In genomic region chr8:112048293-112048692, GRCm38 (mm10) we compare ENCODE assay signal across 14 mouse cellular contexts. TPM values are rescaled to one million over a fixed set of nuclear protein-coding genes. Genes with fewer than 3 reads are reported as not detected.
"Had no signal": no experiment of that assay in that cellular context is flagged by ENCODE, and none has a peak within 500 bp of the region (broad histone marks: within the 10 kb centered on the region; RNA-seq: fewer than 3 reads in every experiment).

No protein-coding gene starts in this region.

- H3K4me2 ChIP-seq: kidney, embryonic 15.5 days; limb, embryonic 15.5 days; liver, embryonic 12.5 days; lung, embryonic 15.5 days; midbrain, embryonic 12.5 days; neural tube, embryonic 13.5 days had no signal

- H3K27me3 ChIP-seq: kidney, embryonic 15.5 days; limb, embryonic 15.5 days; liver, embryonic 12.5 days; lung, embryonic 15.5 days; midbrain, embryonic 12.5 days; neural tube, embryonic 13.5 days had no signal

- H3K27ac ChIP-seq: kidney, embryonic 15.5 days; limb, embryonic 15.5 days; liver, embryonic 12.5 days; lung, embryonic 15.5 days; midbrain, embryonic 12.5 days; neural tube, embryonic 13.5 days had no signal

- DNase-seq: kidney, adult 2 months; kidney, postnatal 36 days; right cerebral cortex, postnatal 4 days; spleen, adult 18-20 months; thymus, adult 2 months; thymus, postnatal 36 days had no signal

- ATAC-seq: intestine, embryonic 16.5 days; liver, embryonic 12.5 days had no signal

- H3K9ac ChIP-seq: kidney, embryonic 15.5 days; limb, embryonic 15.5 days; liver, embryonic 12.5 days; lung, embryonic 15.5 days; midbrain, embryonic 12.5 days; neural tube, embryonic 13.5 days had no signal

- H3K36me3 ChIP-seq: kidney, embryonic 15.5 days; limb, embryonic 15.5 days; liver, embryonic 12.5 days; lung, embryonic 15.5 days; midbrain, embryonic 12.5 days; neural tube, embryonic 13.5 days had no signal

- H3K9me3 ChIP-seq: kidney, embryonic 15.5 days; limb, embryonic 15.5 days; liver, embryonic 12.5 days; lung, embryonic 15.5 days; midbrain, embryonic 12.5 days; neural tube, embryonic 13.5 days had no signal

- H3K4me1 ChIP-seq: kidney, embryonic 15.5 days; limb, embryonic 15.5 days; liver, embryonic 12.5 days; lung, embryonic 15.5 days; midbrain, embryonic 12.5 days; neural tube, embryonic 13.5 days had no signal

- H3K4me3 ChIP-seq: kidney, embryonic 15.5 days; limb, embryonic 15.5 days; liver, embryonic 12.5 days; lung, embryonic 15.5 days; midbrain, embryonic 12.5 days; neural tube, embryonic 13.5 days had no signal

RNA-seq across cellular contexts. Expression of gene Gm6793, which starts 33.5 kb away (rescaled TPM):
- polyA plus RNA-seq: liver, embryonic 12.5 days; liver, embryonic 16.5 days; thymus, adult 2 months had no signal
